Mouse (Mus musculus) forebrain, embryonic 11.5 days (tissue): ENCODE results near the gene Tmem135. TPM values are rescaled to one million over a fixed set of nuclear protein-coding genes. Genes with fewer than 3 reads are reported as not detected.

ENCODE experiments used
- ATAC-seq: fragments of 200-750 bp; cut with Nextera tagmentation; replicated peaks from 2 replicates; pipeline ENCODE4 v1.8.0; 2017; ENCODE audit warnings: moderate TSS enrichment; ENCODE audit not compliant: low FRiP score
- DNase-seq: peaks from one replicate; pipeline ENCODE4 v3.0.0-alpha.2; 2017; ENCODE audit warnings: low spot score
- H3K27ac ChIP-seq: fragments of 300-500 bp; sonication (generic); 2 replicates; pipeline ENCODE4 v1.5.1; 2014; ENCODE audit warnings: low read depth, low read length
- H3K27me3 ChIP-seq: fragments of 300-500 bp; sonication (generic); 2 replicates; pipeline ENCODE4 v1.6.1; 2014; ENCODE audit warnings: mild to moderate bottlenecking, low read length, mixed read lengths; ENCODE audit not compliant: control insufficient read depth, insufficient read depth
- H3K36me3 ChIP-seq: fragments of 300-500 bp; sonication (generic); 2 replicates; pipeline ENCODE4 v1.6.1; 2014; ENCODE audit warnings: mild to moderate bottlenecking, low read length, moderate library complexity, mixed read lengths; ENCODE audit not compliant: control insufficient read depth, insufficient read depth
- H3K4me1 ChIP-seq: fragments of 300-500 bp; sonication (generic); replicated peaks from 2 replicates; pipeline ENCODE4 v1.6.1; 2014; ENCODE audit warnings: low read length, mixed read lengths; ENCODE audit not compliant: control insufficient read depth, insufficient read depth
- H3K4me2 ChIP-seq: fragments of 300-500 bp; sonication (generic); 2 replicates; pipeline ENCODE4 v1.6.1; 2014; ENCODE audit warnings: low read depth, mild to moderate bottlenecking, low read length, moderate library complexity, mixed read lengths; ENCODE audit not compliant: severe bottlenecking
- H3K4me3 ChIP-seq: fragments of 300-500 bp; sonication (generic); 2 replicates; pipeline ENCODE4 v1.5.1; 2014; ENCODE audit warnings: low read depth, low read length
- H3K9ac ChIP-seq: fragments of 300-500 bp; sonication (generic); 2 replicates; pipeline ENCODE4 v1.6.1; 2014; ENCODE audit warnings: low read length
- H3K9me3 ChIP-seq: fragments of 300-500 bp; sonication (generic); 2 replicates; pipeline ENCODE4 v1.6.1; 2016; ENCODE audit warnings: low read length, mixed read lengths; ENCODE audit not compliant: control insufficient read depth
- WGBS: fragments of 180-500 bp; shearing (Covaris S2); extraction: QIAGEN DNeasy Blood & Tissue Kit; methylation state at CpG from one replicate; pipeline ENCODE4 v1.1.7; 2014; 5-methylcytosine and 5-hydroxymethylcytosine counted together
- polyA plus RNA-seq: library from polyadenylated mRNA; unstranded; fragments of >200 nt; fragmentation: Nextera tagmentation; extraction: Ambion mirVana; gene quantifications from 2 replicates; pipeline ENCODE4 v1.2.1, GENCODE M21; 2014

Tmem135 gene
- polyA plus RNA-seq, 1 experiment from 2014 or later: 16.2 TPM

DNA sequence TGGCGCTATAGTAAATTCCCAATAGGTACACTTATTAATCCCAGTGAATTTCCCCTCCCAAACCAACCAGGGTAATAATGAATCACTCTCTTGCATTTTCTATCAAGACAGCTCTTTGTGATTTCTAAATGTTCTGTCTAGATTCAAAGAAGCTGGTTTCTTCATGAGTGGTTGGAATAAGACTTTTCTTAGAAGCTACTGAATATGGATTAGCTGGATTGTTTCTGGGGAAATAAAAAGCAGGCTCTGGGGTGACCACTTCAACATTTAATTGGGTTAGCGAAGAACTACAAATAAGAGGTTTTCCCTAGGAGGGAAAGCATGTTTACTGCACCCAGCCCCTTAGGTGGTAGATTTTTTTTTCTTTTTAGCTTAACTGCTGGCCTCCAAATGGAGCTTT is 3.3 kb downstream of the Tmem135 start:
- DNase-seq (no peak), ATAC-seq (no peak)
- no peaks in the 10 kb centered on the region for H3K9me3 ChIP-seq
- 26% methylated on average over 2 of the region's 2 CpGs for WGBS
- no peak overlapping the region for H3K27ac ChIP-seq
- H3K36me3 ChIP-seq: no peaks in the 10 kb centered on the region
- peaks cover 15% of the 10 kb centered on the region; the same call in 1 of the 2 replicates for H3K4me1 ChIP-seq
- H3K9ac ChIP-seq: no peak overlapping the region
- peaks cover 2% of the 10 kb centered on the region for H3K27me3 ChIP-seq
- H3K4me3 ChIP-seq: no peak overlapping the region
- H3K4me2 ChIP-seq: no peak overlapping the region

DNA sequence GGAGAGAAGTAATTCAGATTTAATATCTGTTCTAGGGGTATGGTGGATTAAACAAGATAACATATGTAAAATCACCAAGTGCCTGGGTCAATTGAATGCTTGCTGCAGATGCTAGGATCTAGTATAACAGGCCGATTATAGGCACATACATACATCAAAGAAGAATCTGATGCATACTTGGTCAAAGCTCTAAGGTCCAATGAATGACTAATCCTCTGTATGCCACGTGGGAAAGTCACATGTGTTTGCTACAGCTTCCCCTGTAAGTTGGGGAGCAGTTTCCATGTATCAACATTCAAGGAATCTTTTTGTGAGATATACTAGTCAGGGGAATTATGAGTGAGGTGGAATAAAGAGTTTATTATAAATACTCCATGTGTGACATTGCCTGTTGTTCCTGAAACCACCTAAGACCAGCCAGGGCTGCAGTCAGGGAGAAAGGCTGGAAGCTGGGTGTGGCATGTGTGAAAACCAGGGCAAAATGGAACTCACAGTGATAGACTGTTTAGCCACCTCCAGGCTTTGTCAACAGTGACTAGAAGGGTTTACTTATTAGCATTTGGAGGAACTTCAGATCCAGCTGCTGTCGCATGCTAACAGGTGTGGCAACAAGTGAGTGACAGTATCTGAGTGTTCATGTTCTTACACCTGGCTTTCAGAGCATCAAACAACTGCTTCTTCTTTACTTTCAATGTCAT is 6.0 kb downstream of the Tmem135 start:
- no peaks in the 10 kb centered on the region for H3K36me3 ChIP-seq
- no peak for DNase-seq
- no peak overlapping the region for H3K4me3 ChIP-seq
- no peaks in the 10 kb centered on the region for H3K9me3 ChIP-seq
- 83% methylated on average over 3 of the region's 3 CpGs for WGBS
- ATAC-seq: no peak
- peaks cover 13% of the 10 kb centered on the region; the same call in 1 of the 2 replicates for H3K4me1 ChIP-seq
- H3K4me2 ChIP-seq: no peak overlapping the region
- H3K27ac ChIP-seq: no peak overlapping the region
- H3K9ac ChIP-seq: no peak overlapping the region
- peaks cover 2% of the 10 kb centered on the region for H3K27me3 ChIP-seq

DNA sequence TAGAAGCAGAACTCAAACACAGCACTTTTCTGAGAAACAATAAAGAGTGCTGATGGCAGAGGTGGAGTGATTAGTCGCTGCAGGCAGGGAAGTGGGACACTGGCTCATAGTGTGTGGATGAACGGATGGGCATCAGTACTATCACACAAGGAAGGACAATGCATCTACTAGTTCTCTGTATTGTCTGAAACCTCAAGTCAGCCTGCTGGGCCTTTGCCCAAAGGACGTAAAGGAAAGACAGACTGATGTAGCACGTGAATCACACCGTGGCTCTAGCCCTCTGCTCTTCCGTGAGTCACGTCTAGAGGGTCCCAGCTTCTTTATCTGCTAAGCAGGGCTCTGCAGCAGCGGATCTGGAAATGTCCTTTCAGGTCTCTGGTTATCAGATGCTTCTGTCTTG is 7.6 kb downstream of the Tmem135 start:
- H3K4me1 ChIP-seq: peaks cover 7% of the 10 kb centered on the region; the same call in 1 of the 2 replicates
- H3K27ac ChIP-seq: no peak overlapping the region
- H3K4me2 ChIP-seq: no peak overlapping the region
- no peak overlapping the region for H3K9ac ChIP-seq
- WGBS: 67% methylated on average over 8 of the region's 8 CpGs
- no peaks in the 10 kb centered on the region for H3K27me3 ChIP-seq
- H3K4me3 ChIP-seq: no peak overlapping the region
- H3K36me3 ChIP-seq: no peaks in the 10 kb centered on the region
- no peaks in the 10 kb centered on the region for H3K9me3 ChIP-seq
- ATAC-seq (no peak), DNase-seq (no peak)

DNA sequence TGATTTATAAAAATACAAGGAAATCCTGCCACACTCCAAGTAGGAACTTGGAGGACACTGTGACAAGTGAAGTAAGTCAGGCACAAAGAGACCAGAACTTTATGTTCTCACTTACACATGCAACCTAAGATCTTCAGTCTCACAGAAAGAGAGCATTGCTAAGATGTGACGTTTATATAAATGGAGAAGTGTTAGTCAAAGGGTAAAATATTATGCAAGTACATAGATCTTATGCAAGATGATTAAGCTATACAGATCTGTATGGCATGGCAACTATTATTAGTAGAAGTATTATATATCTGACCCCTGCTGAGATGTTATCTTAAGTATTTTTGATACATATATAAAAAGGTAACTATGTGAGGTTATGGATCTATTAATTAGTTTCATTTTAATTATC is 8.6 kb downstream of the Tmem135 start:
- no peak overlapping the region for H3K4me3 ChIP-seq
- WGBS: 91% methylated on average over 1 of the region's 1 CpGs

DNA sequence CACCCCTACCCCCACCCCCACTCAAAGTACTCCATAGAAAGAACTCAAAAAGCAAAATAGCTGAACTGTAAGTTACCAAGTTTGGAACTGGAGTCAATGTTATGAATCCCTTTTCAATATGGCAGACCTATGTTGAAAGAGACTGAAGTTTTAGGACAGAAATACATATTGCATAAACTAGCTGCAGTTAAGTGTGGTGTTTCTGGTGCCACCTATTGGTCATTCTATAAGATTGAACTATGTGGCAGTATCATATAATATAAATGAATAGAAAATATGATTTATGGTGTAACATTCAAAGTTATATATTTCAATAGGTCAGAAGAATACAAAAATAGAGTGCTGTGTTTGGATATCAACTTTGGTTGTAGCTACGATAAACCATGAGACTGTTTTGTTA is 11.2 kb downstream of the Tmem135 start:
- no peaks in the 10 kb centered on the region for H3K9me3 ChIP-seq
- H3K27me3 ChIP-seq: no peaks in the 10 kb centered on the region
- H3K4me3 ChIP-seq: no peak overlapping the region
- H3K4me2 ChIP-seq: no peak overlapping the region
- DNase-seq: no peak
- H3K27ac ChIP-seq: no peak overlapping the region
- H3K36me3 ChIP-seq: no peaks in the 10 kb centered on the region
- no peak for ATAC-seq
- no peak overlapping the region for H3K9ac ChIP-seq
- 98% methylated on average over 1 of the region's 1 CpGs for WGBS
- H3K4me1 ChIP-seq: no peaks in the 10 kb centered on the region

More for the DNA sequence above, 8.6 kb downstream of the Tmem135 start:
- Histone ChIP-seq H3K9ac (no peak overlapping the region), H3K36me3 (no peaks in the 10 kb centered on the region), H3K9me3 (no peaks in the 10 kb centered on the region), H3K4me1 (peaks cover under 1% of the 10 kb centered on the region; the same call in 1 of the 2 replicates), H3K27ac (no peak overlapping the region), H3K27me3 (no peaks in the 10 kb centered on the region), H3K4me2 (no peak overlapping the region)
- DNase-seq (no peak), ATAC-seq (no peak)

DNA sequence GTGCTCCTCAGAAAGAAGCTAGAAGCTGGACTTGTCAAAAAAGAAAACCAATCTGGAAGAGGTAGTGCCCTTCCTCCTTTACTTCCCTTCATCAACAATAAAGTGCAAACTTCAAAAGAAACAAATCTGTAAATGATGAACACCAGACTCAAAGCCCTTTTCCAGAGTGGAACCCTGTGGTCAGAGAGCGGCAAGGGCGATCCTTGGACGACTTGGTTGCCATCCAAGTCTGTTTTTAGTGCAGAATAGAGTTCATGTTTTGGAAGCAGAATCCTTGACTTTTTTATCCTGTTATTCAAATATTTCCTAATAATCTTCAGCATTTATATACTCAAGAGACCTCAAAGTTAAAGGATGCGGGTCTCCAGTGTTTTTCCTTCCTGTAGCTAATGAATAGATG is 11.6 kb downstream of the Tmem135 start:
- DNase-seq (no peak), ATAC-seq (no peak)
- H3K9me3 ChIP-seq: no peaks in the 10 kb centered on the region
- H3K4me1 ChIP-seq: no peaks in the 10 kb centered on the region
- H3K4me3 ChIP-seq: no peak overlapping the region
- no peaks in the 10 kb centered on the region for H3K36me3 ChIP-seq
- WGBS: 72% methylated on average over 4 of the region's 4 CpGs
- H3K27me3 ChIP-seq: no peaks in the 10 kb centered on the region
- H3K9ac ChIP-seq: no peak overlapping the region
- no peak overlapping the region for H3K27ac ChIP-seq
- no peak overlapping the region for H3K4me2 ChIP-seq

DNA sequence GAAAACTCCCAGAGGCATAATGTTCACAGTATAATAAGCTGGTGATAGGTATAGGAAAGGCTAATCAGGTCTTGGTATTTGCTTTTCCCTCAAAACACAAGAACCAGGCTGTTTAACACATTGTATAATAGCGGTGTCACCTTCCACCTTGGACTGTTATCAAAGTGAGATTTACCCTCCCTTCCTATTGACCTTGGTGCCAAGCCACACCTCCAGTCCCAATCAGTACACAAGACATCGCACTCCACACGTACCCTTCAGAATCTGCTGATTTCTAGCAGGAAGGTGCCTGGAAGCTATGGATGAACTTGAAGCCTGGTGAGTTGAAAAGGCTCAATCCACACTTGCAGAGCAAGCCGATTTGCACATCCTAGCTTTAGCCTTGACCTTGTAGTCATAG is 12.2 kb downstream of the Tmem135 start:
- Histone ChIP-seq H3K4me3 (no peak overlapping the region), H3K9me3 (no peaks in the 10 kb centered on the region), H3K36me3 (no peaks in the 10 kb centered on the region), H3K4me2 (no peak overlapping the region), H3K27me3 (no peaks in the 10 kb centered on the region), H3K27ac (no peak overlapping the region), H3K9ac (no peak overlapping the region), H3K4me1 (no peaks in the 10 kb centered on the region)
- DNase-seq: no peak
- 93% methylated on average over 4 of the region's 4 CpGs for WGBS
- ATAC-seq: no peak

DNA sequence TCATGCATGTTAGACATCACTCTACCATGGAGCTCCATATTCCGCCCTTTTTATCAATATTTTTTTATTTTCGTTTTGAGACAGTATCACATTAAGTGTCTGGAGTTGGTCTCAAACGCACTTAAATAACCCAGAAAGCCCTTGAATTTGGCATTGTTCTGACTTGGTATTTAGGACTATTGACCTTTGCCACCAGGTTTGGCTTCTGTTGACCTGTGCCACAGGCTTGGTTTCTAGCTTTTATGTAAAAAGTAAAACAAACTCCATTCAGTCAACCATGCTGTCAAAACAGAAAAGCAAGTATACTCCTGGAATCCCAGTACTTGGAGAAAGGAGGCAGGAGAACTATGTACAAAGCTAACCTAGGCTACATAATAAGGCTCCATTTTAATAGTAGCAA is 12.7 kb downstream of the Tmem135 start:
- no peak overlapping the region for H3K4me2 ChIP-seq
- H3K4me1 ChIP-seq: no peaks in the 10 kb centered on the region
- no peaks in the 10 kb centered on the region for H3K36me3 ChIP-seq
- no peaks in the 10 kb centered on the region for H3K27me3 ChIP-seq
- WGBS: 82% methylated on average over 3 of the region's 3 CpGs
- H3K27ac ChIP-seq: no peak overlapping the region
- no peak for DNase-seq
- ATAC-seq: no peak
- no peak overlapping the region for H3K4me3 ChIP-seq
- H3K9ac ChIP-seq: no peak overlapping the region
- H3K9me3 ChIP-seq: no peaks in the 10 kb centered on the region

DNA sequence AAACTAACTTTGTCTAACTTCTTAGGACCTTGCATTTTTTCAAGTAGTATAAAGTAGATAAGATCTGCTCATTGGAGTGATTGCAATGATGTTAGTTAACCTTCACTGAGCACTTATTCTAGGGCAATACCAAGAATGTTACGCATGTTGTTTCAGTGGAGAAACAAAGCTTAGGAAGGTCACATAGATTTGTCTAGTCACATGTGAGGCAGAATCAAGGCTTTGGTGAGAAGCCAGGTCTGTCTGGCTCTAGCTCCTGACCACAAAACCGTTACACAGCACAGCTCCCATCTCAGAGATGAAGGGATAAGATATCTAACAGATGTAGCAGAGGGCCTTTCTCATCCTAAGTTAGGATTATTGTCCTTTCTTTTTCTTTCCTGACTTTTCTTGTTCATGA is 13.4 kb downstream of the Tmem135 start:
- no peak overlapping the region for H3K27ac ChIP-seq
- DNase-seq (no peak), ATAC-seq (no peak)
- no peaks in the 10 kb centered on the region for H3K27me3 ChIP-seq
- H3K4me2 ChIP-seq: no peak overlapping the region
- no peak overlapping the region for H3K9ac ChIP-seq
- WGBS: 84% methylated on average over 2 of the region's 2 CpGs
- no peak overlapping the region for H3K4me3 ChIP-seq
- H3K36me3 ChIP-seq: no peaks in the 10 kb centered on the region
- no peaks in the 10 kb centered on the region for H3K4me1 ChIP-seq
- H3K9me3 ChIP-seq: no peaks in the 10 kb centered on the region
